Mouse (Mus musculus) megakaryocyte, embryonic 14.5 days (primary cell): ENCODE results near the gene Lmna. TPM values are rescaled to one million over a fixed set of nuclear protein-coding genes. Genes with fewer than 3 reads are reported as not detected.

Experiments used
- H3K27me3 ChIP-seq: replicated peaks from 2 replicates; pipeline ENCODE3; 2012; ENCODE audit warnings: inconsistent platforms
- H3K36me3 ChIP-seq: replicated peaks from 2 replicates; pipeline ENCODE3; 2012; ENCODE audit warnings: low read length, inconsistent platforms, mixed read lengths
- H3K4me1 ChIP-seq: 2 replicates; pipeline ENCODE4 v1.6.1; 2012; ENCODE audit warnings: inconsistent platforms
- H3K4me3 ChIP-seq: replicated peaks from 2 replicates; pipeline ENCODE3; 2012; ENCODE audit warnings: moderate library complexity, mild to moderate bottlenecking, inconsistent platforms
- H3K9me3 ChIP-seq: 2 replicates; pipeline ENCODE4 v1.6.1; 2012; ENCODE audit warnings: inconsistent platforms
- FLI1 ChIP-seq: IDR thresholded peaks from 2 replicates; pipeline ENCODE4 v1.6.1; 2012; ENCODE audit warnings: low read length, inconsistent platforms, mixed read lengths
- GATA1 ChIP-seq: IDR thresholded peaks from 3 replicates; pipeline ENCODE4 v1.6.1; 2012; ENCODE audit warnings: mixed read lengths, low read length, inconsistent platforms, borderline replicate concordance
- polyA plus RNA-seq: library from polyadenylated mRNA; stranded (reverse); fragments of >175 nt; gene quantifications from 2 replicates; pipeline ENCODE4 v1.2.3, GENCODE M21; 2012; ENCODE audit warnings: low replicate concordance; ENCODE audit not compliant: insufficient read depth

Lmna gene
- polyA plus RNA-seq, 1 experiment = 607 TPM

DNA sequence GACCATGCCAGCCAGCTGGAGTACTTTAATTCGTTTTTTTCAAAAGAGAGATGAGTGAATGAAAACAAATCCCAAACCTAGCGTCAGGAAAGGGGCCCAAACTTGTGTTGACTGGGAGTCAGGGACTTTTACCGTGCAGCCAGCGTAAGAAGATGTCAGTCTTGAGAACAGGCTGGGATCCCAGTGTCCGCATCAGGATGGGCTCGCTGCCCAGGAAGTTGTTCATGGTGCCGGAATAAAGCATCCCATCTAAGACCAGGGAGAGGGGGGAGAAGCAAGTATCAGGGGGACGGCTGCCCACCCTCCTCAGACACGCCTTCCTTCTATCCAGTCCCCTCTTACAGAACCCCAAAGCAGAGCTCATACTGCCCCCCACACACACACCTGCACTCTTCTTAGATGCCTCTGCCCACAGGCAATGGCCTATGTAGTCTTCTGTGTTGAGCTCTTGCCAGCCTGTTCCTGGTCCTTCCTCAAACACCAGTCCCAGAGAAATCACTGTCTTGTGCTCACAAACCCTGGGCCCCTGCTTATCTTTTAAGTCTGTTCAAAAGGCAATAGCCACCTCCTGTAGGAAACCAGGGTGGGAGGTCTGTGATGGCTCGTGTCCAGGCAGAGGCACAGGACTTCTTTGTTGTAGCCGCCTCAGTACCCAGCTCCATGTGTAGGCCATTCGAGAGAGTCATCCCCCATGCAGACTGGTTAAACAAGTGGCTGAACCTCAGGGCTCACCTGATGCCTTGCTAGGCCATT lies 59.2 kb downstream of the Lmna start:
- Histone ChIP-seq H3K27me3 (peaks cover 72% of the 10 kb centered on the region), H3K4me1 (peaks cover 73% of the 10 kb centered on the region), H3K36me3 (no peaks in the 10 kb centered on the region), H3K4me3 (no peak overlapping the region), H3K9me3 (no peaks in the 10 kb centered on the region)
- no peak for TF ChIP-seq GATA1
- TF ChIP-seq FLI1 = no peak

DNA sequence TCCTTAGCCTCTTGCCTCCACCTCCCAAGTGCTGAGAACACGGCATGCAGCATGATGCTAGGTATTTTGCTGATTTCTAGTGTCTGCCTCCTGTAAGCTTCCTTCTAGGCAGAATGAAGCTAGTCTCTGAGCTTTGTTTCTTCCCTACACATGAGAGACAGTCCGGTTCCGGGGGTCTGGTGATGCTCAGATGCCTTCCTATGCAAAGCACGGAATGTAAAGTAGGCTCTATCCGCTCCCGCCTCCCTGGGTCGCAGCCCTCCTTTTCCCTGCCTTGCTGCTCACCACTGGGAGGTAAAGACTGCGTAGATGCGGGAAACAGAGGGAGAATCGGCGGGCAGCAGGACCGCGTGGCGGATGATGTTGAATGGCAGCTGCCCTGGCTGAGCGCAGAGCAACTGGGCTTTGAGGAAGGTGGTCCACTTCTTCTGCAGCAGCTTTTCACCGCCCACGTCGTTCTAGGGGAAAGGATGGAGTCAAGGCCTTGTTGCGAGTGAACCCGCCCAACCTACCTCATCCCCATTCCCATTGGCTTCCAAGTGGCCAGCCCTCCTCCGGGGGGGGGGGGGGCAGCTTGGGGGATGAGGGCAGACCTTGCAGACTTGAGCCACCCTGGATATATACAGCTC lies 60.2 kb downstream of the Lmna start:
- Histone ChIP-seq H3K4me1 (peaks cover 66% of the 10 kb centered on the region), H3K4me3 (no peak overlapping the region), H3K9me3 (no peaks in the 10 kb centered on the region), H3K27me3 (peaks cover 62% of the 10 kb centered on the region), H3K36me3 (no peaks in the 10 kb centered on the region)
- TF ChIP-seq FLI1 = no peak
- TF ChIP-seq GATA1 = no peak

DNA sequence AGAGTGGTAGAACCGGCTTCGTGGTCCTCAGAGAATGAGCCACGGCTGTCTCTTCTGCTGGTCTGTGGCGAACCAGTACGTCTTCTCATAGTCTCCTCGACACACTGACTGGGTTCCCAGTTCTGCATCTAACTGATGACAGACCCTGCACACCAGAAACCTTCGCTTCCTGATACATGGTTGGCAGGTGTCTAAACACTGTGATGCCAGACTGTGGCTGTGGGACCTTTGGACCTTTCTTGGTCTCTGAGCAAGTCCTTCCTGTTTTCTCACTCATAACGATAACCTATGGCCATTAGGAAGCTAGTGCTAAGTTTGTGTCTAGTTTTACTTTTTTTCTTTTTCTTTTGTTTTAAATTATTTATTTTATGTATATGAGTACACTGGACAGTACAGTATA lies 61.3 kb downstream of the Lmna start:
- Histone ChIP-seq H3K27me3 (peaks cover 51% of the 10 kb centered on the region), H3K4me3 (no peak overlapping the region), H3K9me3 (no peaks in the 10 kb centered on the region), H3K4me1 (peaks cover 61% of the 10 kb centered on the region), H3K36me3 (no peaks in the 10 kb centered on the region)
- TF ChIP-seq GATA1 (no peak), FLI1 (no peak)

DNA sequence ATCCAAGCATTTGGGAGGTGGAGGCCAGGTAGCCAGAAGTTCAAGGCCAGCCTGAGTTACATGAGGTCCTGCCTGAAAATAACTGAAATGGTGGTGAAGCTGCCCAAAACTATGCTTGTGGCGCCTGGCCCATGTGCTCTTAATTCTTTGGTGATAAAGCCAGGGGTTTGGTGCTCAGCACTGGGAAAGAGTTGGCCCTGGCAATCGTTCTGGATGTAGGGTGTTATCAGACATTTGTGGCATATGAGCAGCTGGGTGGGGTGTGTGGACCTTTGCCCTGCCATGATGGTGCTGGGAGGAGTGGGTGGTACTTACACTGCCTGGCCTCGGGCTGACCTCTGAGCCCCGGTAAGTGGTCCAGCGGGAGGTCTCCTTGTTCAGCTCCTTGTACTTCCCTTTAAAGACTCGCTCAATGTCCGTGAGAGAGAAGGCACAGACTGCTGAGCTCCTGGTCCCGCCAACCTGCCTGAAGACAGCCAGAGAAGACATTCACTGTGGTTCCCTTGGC lies 62.0 kb downstream of the Lmna start:
- H3K27me3 ChIP-seq = peaks cover 44% of the 10 kb centered on the region

DNA sequence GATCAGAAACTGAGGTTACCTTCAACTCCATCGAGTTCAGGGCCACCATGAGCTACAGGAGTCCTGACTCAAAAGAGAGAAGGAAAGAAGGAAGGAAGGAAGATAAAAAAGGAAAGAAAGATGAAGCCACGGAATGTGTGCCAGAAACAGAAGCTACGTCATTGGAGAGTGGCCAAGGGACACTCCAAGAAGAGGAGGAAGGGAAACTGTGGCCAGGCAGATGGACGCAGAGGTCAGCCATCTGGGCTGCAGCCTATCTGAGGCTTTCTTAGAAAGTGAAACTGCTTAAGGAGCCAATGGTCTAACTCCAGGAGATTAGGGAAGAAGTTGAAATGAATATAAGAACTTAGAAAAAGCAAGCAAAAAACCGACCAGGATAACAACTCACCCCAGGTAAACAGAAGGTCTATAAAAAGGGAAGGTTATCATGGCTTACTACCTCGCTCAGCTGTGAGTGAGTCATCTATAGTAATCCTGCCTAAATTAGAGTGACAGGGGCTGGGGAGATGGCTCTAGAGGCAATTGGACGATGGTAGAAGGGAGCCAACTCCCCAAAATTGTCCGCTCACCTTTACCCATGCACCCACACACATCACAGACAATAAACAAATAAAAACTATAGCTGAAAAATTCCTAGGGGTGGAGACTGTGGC lies 63.2 kb downstream of the Lmna start:
- Histone ChIP-seq H3K36me3 (no peaks in the 10 kb centered on the region), H3K4me3 (peak overlapping the region; percentile 76), H3K9me3 (no peaks in the 10 kb centered on the region), H3K4me1 (peaks cover 50% of the 10 kb centered on the region), H3K27me3 (peaks cover 35% of the 10 kb centered on the region)
- TF ChIP-seq GATA1 = no peak
- no peak for TF ChIP-seq FLI1

More for the DNA sequence above, 62.0 kb downstream of the Lmna start:
- Histone ChIP-seq H3K36me3 (no peaks in the 10 kb centered on the region), H3K4me1 (peaks cover 58% of the 10 kb centered on the region), H3K4me3 (no peak overlapping the region), H3K9me3 (no peaks in the 10 kb centered on the region)
- TF ChIP-seq GATA1 (no peak), FLI1 (no peak)

DNA sequence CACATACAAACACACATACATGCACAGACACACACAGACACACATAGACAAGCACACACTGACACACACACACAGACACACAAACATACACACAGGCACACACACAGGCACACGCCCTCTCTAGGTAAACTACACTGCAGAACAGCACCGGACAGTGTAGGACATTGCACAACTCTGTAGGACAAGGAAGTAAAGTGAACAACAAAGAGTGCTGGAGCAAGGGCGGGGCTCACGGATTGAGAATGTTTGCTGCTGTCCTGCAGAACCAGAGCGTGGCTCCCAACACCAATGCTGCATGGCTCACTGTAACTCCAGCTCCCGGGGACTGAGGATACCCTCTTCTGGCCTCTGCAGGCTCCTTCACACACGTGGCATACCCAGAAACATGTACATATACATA lies 66.9 kb downstream of the Lmna start:
- peaks cover 2% of the 10 kb centered on the region for H3K36me3 ChIP-seq
- no peak for TF ChIP-seq FLI1
- TF ChIP-seq GATA1 = no peak
- H3K4me1 ChIP-seq = peaks cover 64% of the 10 kb centered on the region
- H3K27me3 ChIP-seq = peaks cover 28% of the 10 kb centered on the region
- peak overlapping the region; percentile 64 for H3K4me3 ChIP-seq
- H3K9me3 ChIP-seq = no peaks in the 10 kb centered on the region

DNA sequence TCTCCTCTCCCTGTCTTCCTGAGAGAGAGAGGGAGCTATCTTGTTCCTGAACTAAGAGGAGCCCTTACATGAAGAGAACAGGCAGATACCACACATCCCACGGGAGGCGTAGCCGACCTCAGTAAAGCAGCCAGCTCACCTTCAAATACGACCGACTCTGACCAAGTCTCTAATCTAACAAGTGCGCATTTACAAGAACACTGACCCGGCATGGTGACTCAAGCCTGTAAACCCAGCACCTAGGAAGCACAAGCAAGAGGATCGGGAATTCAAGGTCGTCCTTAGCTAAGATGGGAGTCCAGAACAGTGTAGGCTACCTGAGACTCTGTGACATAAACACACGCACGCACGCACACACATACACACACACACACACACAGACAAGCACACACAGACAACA lies 67.3 kb downstream of the Lmna start:
- H3K4me3 ChIP-seq = peak overlapping the region; percentile 64
- H3K9me3 ChIP-seq = no peaks in the 10 kb centered on the region
- peaks cover 2% of the 10 kb centered on the region for H3K36me3 ChIP-seq
- H3K4me1 ChIP-seq = peaks cover 60% of the 10 kb centered on the region
- TF ChIP-seq GATA1 (no peak), FLI1 (no peak)
- peaks cover 32% of the 10 kb centered on the region for H3K27me3 ChIP-seq

DNA sequence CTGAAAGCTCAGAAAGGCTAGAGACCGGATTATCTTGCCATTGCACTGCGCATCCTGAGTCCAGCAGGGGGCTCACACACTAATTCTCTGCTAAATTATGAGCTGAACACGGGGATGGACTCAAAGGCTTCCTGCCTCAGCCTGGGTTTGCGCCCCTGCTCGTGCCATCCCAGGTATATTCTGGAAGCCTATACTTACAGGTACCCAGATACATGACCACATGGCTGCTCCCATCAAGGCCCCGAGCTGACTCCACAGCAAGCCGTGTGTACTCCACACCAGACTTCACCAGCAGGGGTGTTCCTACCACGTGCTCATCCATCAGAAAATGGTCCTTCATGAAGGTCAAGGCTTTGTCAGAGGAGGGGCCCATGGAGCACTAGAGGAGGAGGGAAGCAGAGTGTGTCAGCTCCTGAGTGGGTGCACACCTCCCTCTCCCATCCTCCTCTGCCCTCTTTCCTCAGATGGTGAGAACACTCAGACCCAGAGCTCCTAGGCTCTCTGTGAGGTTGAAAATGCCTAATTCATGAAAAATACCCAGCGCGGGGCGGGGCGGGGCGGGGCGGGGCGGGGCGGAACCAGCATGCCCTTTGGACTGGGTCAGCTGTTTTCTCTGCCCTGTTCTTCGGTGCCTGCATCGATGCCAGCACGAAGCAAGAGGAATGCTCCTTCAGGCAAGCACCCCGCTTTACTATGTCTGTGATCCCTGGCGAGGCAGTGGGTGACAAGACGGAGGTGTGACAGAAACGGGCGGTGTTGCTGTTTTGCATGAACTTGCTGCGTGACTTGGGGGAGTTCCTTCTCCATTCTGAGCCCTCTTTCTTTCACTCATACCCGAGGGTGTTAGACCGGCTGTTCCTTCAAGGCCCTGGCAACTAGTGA lies 69.0 kb downstream of the Lmna start:
- Histone ChIP-seq H3K27me3 (peaks cover 47% of the 10 kb centered on the region), H3K4me3 (peak overlapping the region; percentile 87), H3K9me3 (no peaks in the 10 kb centered on the region), H3K36me3 (peaks cover 2% of the 10 kb centered on the region), H3K4me1 (peaks cover 55% of the 10 kb centered on the region)
- TF ChIP-seq FLI1 (no peak), GATA1 (no peak)

DNA sequence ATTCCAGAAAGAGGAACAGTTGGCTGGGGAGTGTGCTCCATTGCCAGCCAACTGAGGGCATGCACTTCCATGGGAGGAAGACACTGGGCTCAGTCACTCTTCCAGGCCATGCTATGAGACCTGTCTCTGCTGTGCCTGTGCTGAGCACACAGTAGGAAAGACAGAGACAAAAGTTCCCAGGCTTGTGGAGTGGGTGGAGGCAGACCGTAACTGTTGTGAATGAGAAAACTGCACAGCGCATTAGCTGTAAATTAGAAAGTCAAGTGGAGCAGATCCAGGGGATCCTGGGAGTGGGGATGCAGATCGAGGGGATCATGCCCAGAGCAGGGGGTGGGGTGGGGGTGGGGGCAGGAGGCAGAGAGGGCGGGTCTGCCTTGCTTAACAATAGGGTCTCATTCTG lies 70.2 kb downstream of the Lmna start:
- H3K27me3 ChIP-seq = peaks cover 51% of the 10 kb centered on the region

More for the DNA sequence above, 70.2 kb downstream of the Lmna start:
- Histone ChIP-seq H3K4me1 (peaks cover 55% of the 10 kb centered on the region), H3K9me3 (no peaks in the 10 kb centered on the region), H3K36me3 (peaks cover 2% of the 10 kb centered on the region), H3K4me3 (no peak overlapping the region)
- TF ChIP-seq FLI1 = no peak
- no peak for TF ChIP-seq GATA1
